Mouse (Mus musculus) T-helper 1 cell (primary cell): Measurements from ENCODE around the gene Emx1.
"Not testable (repeated sequence)": the region's sequence is repeated elsewhere in the genome, so short reads cannot be mapped to it uniquely, and the experiment has no call there.

Experiments
- in situ Hi-C: fragments of 300-600 bp; cut with MboI, MseI; formaldehyde crosslinking; loops from one replicate; pipeline ENCODE4 v1.15.1; 2025; ENCODE audit warnings: high pct_unique_total_duplicates

Emx1 gene

DNA sequence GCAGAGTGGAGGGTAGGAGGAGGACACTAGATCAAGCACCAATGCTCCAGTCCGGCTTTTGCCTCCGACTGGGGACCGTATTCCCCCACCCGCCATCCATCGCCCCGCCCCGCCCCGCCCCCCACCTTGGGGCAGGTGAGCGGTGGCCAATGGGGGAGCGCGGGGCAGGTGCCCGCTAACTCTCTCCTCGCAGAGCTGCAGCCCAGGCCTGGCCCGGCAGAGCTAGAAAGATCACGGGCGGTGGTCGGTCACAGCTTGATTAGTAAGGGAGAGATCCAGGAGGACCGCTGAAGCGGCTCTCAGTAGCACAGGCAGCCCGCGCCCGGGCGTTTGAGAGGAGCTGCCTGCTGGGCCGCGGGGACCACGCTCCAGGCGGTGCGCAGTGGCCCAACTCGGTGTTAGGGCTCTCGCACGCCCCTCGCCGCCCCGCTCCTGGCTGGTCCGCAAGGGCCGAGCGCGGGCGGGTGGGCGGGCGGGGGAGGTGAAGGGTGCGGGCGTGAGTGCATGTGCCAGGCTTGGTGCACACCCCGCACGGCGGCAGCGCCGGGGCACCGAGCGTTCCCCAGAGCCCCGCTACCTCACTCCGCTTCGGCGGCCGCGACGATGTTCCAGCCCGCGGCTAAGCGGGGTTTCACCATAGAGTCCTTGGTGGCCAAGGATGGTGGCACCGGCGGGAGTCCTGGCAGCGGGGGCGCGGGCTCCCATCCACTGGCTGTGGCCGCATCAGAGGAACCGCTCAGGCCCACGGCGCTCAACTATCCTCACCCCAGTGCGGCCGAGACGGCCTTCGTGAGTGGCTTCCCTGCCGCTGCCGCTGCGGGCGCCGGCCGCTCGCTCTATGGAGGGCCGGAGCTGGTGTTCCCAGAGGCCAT, at the start of gene Emx1:
TSS of gene Emx1 (plus strand) at position 99 of the 872 bp plus-strand sequence.
- in situ Hi-C loops, result no loop called here

DNA sequence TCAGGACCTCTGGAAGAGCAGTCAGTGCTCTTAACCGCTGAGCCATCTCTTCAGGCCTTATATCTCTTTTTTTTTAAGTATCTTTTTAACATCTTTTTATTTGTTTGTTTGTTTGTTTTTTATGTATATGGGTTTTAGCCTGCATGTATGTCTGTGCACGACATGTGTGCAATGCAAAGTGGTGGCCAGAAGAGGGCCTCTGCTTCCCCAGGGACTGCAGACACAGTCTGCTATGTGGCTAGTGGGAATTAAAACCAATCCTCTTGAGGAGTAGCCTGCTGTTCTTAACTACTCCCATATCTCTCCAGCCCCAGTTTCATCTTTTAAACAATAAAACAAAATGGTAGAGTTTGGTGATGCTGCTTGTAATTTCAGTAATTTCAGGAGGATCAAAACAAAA, 47.7 kb upstream of the Emx1 start:
- in situ Hi-C loops, result no loop called here

DNA sequence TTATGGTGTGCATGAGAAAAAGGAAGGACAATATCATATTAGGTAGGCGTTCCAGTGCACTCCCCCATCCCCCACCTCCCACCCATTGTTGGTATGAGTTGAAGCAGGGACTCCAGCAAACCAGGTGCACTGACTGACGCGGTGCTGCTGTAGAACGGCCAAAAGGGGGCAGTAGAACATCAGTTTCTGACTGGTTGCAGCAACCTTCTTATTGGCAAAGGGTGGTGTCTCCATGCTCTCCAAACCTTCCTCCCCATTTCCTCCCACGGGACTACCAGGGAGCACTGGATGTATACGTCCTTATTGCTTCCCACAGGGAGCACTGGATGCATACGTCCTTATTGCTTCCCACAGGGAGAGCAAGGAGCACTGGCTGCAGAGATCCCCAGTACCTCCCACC, 46.2 kb upstream of the Emx1 start:
- in situ Hi-C loops, result not testable (repeated sequence)

DNA sequence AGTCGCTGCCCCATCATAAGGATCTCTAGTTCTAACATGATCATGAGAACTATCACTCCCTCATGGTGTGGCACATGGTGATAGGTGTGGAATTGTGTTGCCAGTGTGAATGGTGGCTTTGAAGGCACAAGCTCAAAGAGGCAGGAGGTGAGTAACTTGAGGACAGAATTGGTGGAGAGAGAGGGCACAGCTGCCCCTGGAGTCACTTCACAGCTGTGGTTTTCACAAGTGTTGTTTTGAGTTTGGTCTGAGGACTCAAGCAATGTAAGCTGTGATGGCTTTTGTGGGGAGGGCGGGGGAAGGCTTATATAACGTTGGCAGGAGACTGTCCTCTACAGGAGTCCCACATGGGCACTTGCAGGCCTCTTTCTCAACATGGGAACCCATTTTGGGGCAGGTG, 42.8 kb upstream of the Emx1 start:
- in situ Hi-C loops, result no loop called here

DNA sequence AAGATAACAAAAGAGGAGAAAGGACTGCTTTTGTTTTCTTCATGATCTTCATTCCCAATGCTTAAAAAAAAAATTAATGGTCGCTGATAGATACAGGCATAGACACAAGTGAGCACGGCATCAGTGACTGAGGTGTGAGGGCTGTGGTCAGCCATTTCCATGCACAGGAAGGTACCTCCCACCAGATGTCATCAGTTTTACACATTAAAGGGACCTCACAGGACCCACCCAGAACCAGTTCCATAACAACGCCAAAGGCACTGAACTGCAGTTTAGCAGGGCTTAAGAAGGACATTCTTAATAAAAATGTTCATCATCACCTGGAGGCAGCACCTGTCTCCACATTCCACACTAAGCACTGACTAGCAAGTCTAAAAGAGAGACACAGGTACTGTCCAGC, 39.6 kb upstream of the Emx1 start:
- in situ Hi-C loops, result no loop called here

DNA sequence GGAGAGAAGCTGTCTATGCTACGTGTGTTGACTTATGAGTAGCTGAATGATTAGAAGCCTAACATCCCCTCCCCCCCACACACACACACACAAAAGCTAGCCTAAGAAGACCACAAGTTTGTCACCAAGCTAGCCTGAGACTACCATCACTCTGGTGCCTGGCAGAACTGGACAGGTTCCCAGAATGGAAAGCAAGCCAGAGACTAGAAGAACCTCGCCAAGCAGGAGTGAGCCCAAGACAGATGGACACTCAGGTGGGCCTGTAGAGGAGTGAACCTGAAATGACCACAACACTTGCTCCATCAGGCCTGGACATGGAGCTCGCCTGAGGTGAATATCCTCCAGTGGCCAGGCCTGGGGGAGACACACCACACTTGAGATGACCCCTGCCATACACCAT, 36.9 kb upstream of the Emx1 start:
- in situ Hi-C loops, result no loop called here

DNA sequence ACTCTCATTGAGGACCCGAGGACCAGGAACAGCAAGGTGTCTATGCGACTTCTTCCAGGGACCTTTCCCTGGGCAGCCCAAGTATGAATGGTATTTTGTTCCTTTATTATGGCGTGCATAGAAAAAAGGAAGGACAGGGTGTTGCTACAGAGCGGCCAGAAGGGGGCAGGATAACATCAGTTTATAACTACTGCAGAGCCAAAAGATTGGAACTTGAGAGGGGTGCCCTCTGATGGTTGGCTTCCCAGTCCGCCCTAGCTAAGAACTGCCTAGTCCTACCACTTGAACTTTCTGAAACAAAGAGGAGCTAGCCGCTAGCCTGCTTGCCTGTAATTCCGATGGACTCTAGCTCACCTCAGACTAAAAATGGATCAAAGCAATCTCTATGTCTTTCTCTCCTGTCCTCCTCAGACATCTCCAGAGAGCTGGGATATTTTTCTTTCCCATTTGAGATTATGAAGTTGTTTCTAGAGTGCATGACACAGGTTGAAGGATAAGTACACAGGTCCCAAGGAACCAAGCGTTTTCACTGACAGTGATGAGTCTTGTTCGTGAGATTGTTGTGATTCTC, 33.2 kb upstream of the Emx1 start:
- in situ Hi-C loops, result no loop called here

DNA sequence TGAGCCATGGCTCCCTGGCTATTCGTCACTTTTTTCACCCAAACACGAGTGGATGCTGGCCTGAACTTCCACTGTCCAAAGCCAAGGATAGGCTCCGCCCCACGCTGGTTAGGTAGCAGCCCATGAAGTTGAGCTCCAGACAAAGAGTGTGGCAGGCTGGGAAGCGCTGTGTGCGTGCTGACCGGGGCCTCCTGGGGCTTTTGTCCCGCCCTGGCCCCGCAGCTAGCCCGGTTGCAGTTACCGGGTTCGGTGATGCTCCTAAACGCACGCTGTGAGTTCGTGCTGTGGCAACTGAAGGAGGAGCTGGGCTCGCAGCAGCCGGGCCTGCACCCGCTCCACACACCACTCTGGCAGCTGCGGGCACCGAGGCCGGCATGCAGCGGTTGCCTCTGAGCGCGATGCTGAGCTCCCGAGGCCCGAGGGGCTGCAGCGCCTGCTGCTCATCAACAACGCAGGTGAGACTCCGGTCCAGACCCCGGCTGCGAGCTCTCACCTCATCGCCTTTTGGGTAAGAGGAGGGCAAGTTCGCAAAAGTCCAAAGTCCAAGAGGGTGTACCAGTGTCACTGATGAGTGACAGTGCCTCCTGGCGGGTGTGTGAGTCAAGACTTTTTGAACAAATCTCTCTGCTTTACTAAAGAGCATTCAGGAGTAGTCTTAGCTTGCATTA, 32.2 kb upstream of the Emx1 start:
- in situ Hi-C loops, result loop anchor here (5.0 kb wide), 1 partner anchor 77 kb away; no protein-coding TSS in a partner anchor

DNA sequence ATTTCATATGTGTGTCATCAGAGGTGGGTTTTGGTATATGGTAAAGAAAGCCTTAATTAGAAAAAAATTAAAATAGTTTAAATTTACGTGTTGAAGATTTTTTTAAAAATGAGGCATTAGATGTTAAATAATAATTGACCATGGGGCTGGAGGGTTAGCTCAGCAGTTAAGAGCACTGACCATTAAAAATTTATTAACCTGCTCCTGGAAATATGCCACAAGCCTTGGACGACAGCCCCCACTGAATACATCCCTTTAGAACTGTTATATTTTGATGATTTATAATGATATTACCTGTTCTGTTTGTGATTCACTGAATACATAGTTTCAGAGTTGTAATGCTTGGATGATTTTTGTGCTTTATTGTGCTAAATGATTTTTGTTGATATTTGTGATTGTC, 30.7 kb upstream of the Emx1 start:
- in situ Hi-C loops, result loop anchor here (5.0 kb wide), 1 partner anchor 76 kb away; no protein-coding TSS in a partner anchor

DNA sequence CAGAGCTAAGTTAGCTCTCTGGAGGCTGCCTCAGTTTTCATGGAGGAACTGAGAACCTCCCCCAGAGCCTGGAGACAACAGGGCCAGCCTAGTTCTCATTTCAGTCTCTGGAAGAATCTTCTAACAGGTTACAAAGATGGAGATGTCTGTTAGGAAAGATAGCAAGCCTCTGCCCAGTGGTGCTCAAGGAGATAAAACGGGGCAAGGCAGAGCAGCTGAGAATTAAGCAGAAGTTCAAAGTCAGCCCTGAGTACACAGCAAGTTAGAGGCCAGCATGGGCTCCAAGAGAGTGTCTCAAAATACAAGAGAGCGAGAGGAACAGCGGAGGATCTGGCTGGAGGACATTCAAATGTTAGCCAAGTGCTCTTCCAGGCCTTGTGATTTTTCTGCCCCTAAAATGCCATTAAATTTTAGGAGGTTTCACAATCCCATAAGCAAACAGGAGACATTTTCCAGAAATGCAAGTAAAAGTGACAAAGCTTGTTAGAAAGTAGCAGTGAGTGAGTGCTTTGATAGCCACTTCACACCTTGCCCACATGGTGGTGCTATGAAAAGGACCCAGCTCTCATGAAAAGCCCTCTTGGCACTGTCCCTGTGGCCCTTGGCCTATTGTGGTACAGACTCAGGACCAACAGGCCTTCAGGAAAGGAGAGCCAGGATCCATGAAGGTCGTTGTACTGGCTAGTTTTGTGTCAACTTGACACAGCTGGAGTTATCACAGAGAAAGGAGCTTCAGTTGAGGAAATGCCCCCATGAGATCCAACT, 29.0 kb upstream of the Emx1 start:
- in situ Hi-C loops, result loop anchor here (5.0 kb wide), 1 partner anchor 74 kb away; no protein-coding TSS in a partner anchor

DNA sequence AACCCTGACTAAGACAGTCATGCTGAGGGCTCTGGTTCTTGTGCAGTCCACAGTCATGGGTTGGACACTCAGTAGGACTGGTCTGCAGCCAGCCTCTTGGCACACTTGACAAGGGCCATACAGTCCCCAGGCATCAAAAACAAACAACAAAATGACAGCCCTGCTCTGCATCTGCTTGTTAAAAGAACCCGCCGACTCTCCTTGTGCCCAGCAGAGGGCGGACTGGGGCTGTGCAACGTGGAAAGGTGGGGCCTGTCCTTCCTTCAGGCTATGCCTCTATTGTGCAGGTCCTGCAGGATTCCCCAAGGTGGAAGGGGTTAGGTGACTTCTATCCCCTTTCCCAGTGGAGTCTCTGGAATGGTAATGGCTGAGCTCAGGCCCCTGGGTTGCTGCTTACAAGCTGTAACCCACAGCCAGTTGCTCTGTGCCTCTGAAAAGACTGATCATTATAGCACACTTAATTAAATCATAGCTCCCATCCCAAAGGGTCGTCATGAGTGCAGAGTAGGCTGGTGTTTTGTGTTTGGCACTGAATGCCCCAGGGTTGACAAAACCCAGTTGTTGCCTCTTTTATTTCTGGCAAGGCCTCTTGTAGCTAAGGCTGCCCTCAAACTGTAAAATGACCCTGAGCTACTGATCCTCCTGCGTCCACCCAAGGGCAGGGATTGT, 28.0 kb upstream of the Emx1 start:
- in situ Hi-C loops, result loop anchor here (5.0 kb wide), 1 partner anchor 73 kb away; no protein-coding TSS in a partner anchor

DNA sequence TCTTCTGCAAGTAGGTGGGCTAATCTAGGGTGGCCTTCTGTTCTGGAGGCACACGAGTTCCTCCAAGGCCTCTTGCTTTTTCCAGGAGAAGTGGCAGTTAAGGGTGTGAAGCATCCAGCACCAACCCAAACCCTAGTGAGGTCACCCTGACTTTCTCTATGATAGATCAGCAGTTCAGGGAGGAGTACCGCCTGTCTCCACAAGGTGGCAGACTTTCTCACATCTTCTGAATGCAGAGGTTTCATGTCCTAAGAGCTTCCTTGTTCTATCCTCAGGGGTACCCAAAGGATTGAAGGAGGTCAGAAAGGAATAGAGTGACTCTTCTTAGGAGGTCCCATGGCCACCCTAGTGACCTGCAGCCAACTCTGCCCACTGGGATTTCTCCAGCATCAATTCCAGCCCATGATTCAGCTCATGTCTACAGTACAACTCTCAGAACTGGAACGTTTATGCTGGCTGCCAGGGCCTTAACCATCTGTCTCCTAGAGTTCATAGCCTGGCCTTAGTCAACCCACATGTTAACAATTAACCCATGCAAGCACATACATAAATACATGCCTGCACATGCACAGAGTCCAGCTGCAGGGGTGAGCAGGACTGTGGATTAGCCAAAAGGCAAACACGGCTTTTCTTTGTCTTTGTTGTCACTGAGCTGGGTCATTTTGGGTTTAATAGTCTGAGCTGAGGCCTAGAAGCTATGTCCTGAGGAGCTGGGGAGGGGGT, 26.9 kb upstream of the Emx1 start:
- in situ Hi-C loops, result loop anchor here (10.0 kb wide), 1 partner anchor 244 kb away; no protein-coding TSS in a partner anchor

DNA sequence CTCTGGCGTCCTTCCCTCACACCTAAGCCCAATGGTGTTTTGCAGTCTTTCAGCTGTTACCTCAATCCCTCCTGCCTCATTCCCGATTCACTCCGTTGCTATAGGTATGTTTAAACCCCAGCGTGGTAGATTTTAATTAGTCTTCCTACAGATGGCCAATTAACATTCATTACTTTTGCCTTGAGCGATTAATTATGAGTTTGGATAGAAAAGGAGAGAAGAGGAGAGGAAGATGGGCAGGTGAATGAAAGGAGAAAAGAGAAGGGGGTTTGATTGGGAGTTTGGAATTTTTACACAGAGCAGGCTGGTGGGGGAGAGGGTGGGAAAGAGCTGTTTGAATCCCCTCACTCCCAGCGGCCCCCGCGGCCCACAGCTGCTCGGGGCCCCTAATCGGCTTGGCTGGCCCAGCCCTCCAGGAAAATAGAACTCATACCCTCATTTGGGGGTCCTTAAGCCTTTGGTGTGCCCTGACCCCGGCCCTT, 21.8 kb upstream of the Emx1 start:
- in situ Hi-C loops, result loop anchor here (10.0 kb wide), 1 partner anchor 239 kb away; no protein-coding TSS in a partner anchor

DNA sequence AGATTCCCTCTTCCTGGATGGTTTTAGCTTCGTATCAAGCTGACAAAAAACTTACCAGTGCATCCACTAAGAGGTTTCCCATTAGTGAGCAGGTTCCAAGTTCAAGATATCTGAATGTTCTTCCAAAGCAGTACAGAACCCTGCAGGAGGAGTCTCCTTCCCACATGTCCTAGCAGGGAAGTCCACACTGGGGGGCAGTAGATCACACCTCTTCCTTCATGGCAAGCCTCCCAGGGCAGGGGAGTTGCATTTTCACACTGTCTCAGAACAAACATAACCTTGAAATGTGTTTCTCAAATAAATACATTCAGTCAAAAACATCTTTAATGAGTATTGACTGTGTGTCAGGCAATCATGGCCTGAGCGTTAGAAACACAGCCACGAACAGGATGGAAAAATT, 7.7 kb upstream of the Emx1 start:
- in situ Hi-C loops, result no loop called here

DNA sequence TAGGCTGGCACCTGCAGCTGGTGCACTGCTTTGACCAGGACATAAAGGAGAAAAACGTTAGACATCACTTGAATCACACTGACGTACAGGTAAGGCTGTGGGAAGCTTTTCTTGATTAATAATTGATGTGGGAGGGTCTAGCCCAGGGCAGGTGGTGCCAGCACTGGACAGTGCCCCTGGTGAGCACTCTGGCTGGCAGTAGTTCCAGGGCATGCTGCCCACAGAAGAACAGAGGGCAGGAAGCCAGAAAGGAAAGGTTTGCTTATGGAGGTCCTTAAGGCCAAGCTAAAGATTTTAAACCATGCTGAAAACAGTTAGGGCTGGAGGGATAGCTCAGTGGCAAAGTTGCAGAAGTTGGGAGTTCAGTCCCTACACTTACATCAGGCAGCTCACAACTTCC, 7.2 kb upstream of the Emx1 start:
- in situ Hi-C loops, result no loop called here

DNA sequence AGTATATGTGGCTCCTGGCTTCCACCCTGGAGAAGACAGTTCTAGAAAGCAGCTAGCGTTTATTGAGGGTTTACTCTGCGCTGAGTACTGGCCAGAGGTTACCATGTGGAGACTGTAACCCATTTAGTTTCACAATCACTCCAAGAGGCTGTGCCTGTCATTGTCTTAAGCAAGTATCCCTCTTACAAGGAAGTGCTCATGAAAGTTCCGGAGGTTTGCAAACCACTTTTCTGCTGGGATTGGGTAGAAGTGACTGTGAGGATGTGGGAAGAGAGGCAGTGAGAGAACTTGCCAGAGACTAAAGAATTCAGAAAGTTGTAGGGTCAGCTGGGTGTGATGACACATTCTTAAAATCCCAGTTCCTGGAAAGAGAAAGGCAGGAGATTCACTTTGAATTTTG, 3.3 kb upstream of the Emx1 start:
- in situ Hi-C loops, result no loop called here

DNA sequence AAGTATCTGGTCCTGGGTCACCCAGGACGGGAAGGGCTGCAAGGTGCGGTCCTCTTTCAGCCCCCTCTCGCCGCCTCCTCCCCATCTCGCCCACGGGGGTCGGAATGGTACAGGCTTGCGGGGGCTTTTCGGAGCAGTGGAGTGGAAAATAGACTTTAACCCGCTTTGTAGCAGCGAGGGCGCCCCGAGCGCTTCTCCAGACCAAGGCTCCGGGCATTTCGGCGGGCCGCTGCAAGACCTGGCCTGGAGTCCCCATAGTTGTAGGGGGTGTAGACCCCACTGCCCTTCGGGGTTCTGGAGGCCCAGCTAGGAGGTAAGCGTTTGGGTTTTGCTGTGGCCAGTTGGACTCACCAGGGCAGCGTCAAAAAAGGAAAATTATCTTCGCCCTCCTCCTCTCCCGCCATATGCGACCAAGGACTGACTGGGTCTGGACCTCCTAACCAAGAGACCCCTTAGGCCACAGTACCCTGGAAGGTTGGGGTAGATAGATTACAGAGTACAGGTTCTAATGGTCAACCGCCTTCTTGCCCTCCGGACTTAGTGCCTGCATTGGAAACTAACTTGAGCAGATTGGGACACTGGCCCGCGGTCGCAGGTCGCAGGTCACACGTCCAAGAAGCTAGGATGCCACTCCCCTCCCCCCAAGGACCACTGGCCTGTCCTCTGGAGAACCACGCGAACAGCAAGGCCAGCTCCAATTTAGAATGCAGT, 1.1 kb upstream of the Emx1 start:
- in situ Hi-C loops, result no loop called here

DNA sequence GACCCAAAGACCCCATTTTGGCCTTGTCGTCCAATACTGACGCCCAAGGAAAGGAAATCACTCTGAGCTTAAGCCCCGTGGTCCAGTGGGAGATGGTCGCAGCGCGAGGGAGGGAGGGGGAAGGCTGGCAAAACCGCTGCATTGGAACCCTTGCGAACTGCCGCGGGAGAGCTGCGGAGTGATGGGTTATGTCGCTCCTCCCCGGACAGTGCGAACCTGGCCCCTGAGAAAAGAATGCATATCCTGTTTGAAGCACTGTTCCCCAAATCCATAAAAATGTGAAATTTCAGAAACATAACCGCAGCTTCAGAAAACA, 536 bp upstream of the Emx1 start:
- in situ Hi-C loops, result no loop called here

DNA sequence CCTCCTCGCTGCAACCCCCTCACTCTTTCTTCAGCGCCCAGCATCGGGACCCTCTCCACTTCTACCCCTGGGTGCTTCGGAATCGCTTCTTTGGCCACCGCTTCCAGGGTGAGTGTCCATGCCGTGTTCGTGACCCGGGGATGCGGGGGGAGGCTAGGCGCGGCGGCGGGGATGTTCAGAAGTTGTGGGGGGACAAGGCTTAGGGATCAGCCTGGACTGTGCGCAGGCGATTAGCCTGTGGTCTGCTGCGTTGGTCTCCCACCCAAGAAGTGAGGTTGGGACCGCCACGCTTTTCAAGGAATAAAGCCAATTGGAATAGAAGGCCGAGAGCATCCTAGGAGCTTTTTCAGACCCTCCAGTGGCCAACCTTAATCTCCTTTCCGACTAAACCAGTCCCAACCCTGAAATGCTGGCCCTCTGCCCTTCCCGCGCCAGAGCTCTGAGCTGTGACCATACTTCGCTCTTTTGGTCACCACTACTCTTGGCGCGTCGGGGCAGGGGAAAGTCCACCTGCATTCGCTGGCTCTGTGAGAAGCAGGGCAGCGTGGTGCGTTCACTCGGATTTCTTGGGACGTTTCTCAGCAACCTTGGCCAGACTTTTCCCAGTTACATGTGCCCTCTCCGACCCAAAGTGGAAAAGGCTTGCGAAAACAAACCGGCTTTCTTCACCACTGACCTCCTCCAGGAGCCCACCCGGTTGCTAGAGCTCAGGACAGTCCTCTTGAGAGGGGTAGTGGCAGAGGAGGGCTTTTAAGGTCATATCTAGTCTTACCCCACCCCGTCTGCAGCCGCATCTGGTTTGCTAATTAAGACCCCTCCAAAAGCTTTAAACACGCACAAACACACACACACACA, 1.2 kb downstream of the Emx1 start:
- in situ Hi-C loops, result no loop called here
